Mouse (Mus musculus): ENCODE data around the gene Eif3l. TPM values are rescaled to one million over a fixed set of nuclear protein-coding genes. Genes with fewer than 3 reads are reported as not detected.
A peak's percentile ranks its signal among the peaks of the same experiment; 100 is the strongest.
"Not testable (repeated sequence)": the region's sequence is repeated elsewhere in the genome, so short reads cannot be mapped to it uniquely, and the experiment has no call there.

Gene Eif3l
- polyA plus RNA-seq (2016; fragmentation: Nextera tagmentation; extraction: Ambion mirVana): 209 and 216 TPM in 2 replicates

DNA sequence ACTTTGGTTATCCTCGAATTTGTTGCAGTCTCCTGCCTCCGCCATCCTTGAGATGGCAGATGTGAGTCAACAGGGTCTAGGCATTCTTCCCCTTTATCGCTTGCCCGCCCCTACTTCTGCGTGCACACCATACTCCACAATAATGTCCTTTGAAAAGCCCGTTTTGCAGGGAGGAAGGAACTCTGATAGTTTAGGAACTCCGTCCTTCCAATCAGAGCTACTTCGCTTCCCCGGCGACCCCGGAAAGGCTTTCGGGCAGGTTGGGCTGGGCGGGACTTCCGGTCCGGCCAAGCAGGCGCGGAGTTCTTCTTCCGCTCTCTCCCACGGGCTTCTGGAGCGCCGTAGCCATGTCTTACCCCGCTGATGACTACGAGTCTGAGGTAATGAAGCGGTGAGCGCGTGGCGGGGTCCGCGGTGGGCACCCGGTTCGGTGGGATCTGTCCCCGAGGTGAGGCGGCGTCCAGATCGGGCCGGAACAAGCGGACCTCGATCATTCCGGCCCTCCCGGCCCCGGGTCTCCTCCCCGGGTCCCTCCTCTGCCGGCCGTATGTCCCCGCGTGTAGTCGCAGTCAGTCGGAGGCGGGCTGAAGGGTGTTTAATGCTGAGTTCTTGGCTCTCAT is at the start of gene Eif3l:
Eif3l (plus strand) TSS at position 267 of the 620 bp plus-strand sequence.
- H3K4me1 ChIP-seq: peaks cover 16% of the 10 kb centered on the region
- peak; percentile 83 for ATAC-seq (ENCODE audit: low FRiP score)
- H3K27ac ChIP-seq: peak within 1 kb of the TSS; percentile 85
- H3K4me2 ChIP-seq: peak within 1 kb of the TSS; percentile 90
- peak within 1 kb of the TSS; percentile 82 for H3K9ac ChIP-seq
- no peaks in the 10 kb centered on the region for H3K9me3 ChIP-seq
- H3K4me3 ChIP-seq (replicated peaks): peak within 1 kb of the TSS; percentile 90
- H3K36me3 ChIP-seq (replicated peaks): peaks cover 36% of the 10 kb centered on the region
- H3K27me3 ChIP-seq: no peaks in the 10 kb centered on the region
- under 1% methylated on average over 49 of the region's 49 CpGs for WGBS

DNA sequence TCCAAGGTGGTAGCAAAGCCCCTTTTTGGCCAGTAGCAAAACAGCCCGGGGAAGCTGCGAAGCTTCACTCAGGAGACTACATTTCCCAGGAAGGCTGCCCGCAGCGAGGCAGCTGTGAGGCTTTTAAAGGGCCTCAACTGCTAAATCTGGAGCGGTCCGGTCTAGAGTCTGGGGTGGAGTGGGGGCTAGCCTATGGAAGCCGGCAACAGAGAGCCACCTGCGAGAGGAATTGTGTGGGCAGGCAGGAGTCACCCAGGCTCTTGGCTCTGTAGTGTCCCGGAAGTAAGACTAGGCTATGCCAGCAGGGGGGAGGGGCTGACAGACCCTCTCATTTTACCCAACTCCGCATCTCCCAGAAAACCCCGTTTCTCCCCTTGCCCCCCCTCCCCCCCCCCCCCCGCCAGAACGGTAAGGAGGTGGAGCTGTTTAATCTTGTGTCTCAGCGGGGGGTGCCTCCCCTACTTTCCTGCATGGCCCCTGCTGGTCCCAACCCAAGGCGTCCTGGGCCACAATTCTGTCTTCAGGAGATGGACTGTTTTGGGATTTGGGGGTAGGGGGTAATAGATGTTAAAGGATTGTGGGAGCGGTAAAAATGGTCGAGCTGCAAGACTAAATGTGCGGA is 49.2 kb upstream of the Eif3l start:
- Histone ChIP-seq H3K27ac (no peak overlapping the region), H3K9me3 (no peaks in the 10 kb centered on the region), H3K9ac (peak overlapping the region; percentile 49; the same call in 1 of the 2 replicates), H3K4me1 (peaks cover 46% of the 10 kb centered on the region), H3K4me2 (peak overlapping the region; percentile 39), H3K27me3 (peaks cover 18% of the 10 kb centered on the region; the same call in 1 of the 2 replicates), H3K4me3 (replicated peaks) (peak overlapping the region; percentile 5; the same call in 1 of the 2 replicates), H3K36me3 (replicated peaks) (no peaks in the 10 kb centered on the region)
- 10% methylated on average over 16 of the region's 18 CpGs for WGBS
- no peak for ATAC-seq (ENCODE audit: low FRiP score)

DNA sequence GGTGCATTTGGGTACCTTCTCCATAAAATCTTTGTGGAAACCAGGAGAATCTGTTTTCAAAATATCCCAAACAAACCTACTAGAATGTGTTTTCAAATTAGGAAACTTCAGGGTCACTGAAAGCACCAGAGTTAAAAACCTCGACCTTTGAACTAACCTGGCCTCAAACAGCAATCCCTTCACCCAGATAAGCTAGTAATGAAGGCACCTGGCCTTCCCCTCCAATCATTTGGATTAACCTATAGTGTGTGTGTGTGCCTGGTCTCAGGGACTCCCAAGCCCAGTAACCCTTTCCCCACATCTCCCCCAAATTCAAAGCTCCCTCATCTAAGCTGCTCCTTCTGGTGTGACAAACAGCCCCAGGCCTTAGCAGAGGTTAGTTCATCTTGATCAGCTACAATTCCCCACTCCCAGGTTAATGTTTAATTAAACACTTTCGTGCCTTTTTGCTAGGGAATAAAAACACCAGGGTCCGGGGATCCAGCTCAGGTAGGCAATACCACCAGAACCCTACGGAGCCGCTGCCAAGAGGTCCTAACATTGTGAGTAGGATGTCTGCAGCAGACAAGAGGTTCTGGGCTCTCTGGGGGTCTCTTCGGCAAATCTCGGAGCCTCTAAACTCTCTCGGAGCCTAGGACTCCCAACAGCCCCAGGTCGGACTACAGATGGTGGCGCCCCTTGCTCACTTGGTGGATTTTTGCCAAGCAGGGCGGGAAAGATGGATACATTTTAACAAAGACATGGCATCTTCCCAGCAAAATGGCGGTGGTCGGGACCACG is 48.3 kb upstream of the Eif3l start:
- Histone ChIP-seq H3K9me3 (no peaks in the 10 kb centered on the region), H3K4me1 (peaks cover 55% of the 10 kb centered on the region), H3K27me3 (peaks cover 18% of the 10 kb centered on the region; the same call in 1 of the 2 replicates), H3K4me3 (replicated peaks) (no peak overlapping the region), H3K4me2 (peak overlapping the region; percentile 96), H3K9ac (no peak overlapping the region), H3K27ac (no peak overlapping the region), H3K36me3 (replicated peaks) (no peaks in the 10 kb centered on the region)
- ATAC-seq (ENCODE audit: low FRiP score): no peak
- 52% methylated on average over 14 of the region's 14 CpGs for WGBS

DNA sequence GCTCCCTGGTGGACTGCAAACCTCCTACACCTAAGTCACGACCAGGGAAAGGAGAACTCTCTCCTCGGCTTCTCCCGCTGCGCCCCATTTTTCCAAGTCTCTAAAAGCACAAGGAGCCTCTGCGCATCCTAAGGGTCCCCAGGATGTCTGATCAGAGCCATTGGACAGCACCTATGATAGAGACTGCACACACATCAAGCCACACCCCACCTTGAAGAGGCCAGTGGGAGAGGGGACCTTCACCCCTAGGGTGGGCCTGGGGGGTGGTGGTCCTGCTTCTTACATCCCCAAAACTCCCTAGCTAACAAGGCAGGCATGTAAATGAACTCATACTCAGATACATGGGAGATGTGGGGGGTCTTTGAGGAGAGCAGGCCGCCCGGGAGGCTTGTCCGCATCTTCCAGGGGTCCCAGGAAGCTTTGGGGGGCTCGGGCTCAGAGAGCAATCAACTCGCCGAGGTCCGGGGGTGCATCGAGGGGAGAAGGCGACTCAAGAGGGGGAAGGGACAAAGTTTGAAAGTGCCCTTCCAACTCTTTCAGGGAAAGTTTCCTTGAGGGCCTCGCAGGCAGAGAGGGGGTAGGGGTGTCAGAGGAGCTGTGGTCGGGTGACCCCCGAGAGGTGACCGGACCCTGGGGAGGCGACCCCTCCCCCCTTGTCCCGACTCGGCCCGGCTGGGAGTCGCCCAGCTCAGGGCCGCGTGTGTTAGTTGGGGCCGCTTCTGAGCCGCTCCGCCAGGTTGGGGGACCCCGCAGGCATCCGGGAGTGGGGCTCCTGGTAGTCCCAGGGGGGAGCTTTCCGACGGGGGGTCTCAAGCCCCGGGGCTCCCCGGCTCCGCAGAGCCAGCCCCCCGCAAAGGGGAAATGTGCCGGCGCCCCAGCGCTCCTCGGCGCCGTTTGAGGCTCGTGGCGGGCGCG is 47.4 kb upstream of the Eif3l start:
- Histone ChIP-seq H3K27ac (peak overlapping the region; percentile 96), H3K4me1 (peaks cover 61% of the 10 kb centered on the region), H3K27me3 (peaks cover 18% of the 10 kb centered on the region; the same call in 1 of the 2 replicates), H3K4me3 (replicated peaks) (peak overlapping the region; percentile 69), H3K4me2 (peak overlapping the region; percentile 96), H3K9me3 (no peaks in the 10 kb centered on the region), H3K36me3 (replicated peaks) (no peaks in the 10 kb centered on the region), H3K9ac (peak overlapping the region; percentile 100)
- WGBS: 7% methylated on average over 34 of the region's 46 CpGs
- peak; percentile 28; the same call in 1 of the 2 replicates for ATAC-seq (ENCODE audit: low FRiP score)

DNA sequence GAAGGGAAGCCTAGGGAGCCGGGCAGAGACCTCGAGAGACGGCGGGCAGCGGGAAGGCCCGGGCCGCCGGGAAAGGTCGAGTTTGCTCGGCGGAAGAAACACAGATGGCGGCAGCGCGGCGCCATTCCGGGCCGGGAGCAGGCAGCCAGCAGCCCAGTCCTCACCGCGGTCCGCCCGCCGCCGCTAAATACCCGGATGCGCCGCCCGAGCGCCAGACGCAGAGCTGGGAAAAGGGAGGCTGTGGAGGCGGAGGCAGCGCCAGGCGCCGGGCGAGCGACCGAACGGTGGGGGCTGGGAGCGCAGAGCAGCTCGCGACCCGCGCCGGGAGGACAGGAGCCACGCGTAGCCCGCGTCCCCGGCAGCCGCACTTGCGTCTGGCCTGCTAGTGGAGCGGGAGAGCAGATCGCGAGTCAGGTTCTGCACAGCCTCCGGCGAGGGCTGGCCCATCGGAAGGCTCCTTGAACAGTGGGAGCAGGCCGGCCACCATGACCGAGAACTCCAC is 46.7 kb upstream of the Eif3l start, which contains the start of gene H1f0:
H1f0 (plus strand) TSS at position 214 of the 502 bp plus-strand sequence.
- peaks cover 58% of the 10 kb centered on the region for H3K4me1 ChIP-seq
- H3K4me2 ChIP-seq: peak within 1 kb of the TSS; percentile 96
- peak within 1 kb of the TSS; percentile 100 for H3K9ac ChIP-seq
- H3K4me3 ChIP-seq (replicated peaks): peak within 1 kb of the TSS; percentile 69
- peak; percentile 85 for ATAC-seq (ENCODE audit: low FRiP score)
- H3K27ac ChIP-seq: peak within 1 kb of the TSS; percentile 96
- peaks cover 18% of the 10 kb centered on the region; the same call in 1 of the 2 replicates for H3K27me3 ChIP-seq
- no peaks in the 10 kb centered on the region for H3K9me3 ChIP-seq
- H3K36me3 ChIP-seq (replicated peaks): no peaks in the 10 kb centered on the region
- WGBS: under 1% methylated on average over 57 of the region's 58 CpGs

DNA sequence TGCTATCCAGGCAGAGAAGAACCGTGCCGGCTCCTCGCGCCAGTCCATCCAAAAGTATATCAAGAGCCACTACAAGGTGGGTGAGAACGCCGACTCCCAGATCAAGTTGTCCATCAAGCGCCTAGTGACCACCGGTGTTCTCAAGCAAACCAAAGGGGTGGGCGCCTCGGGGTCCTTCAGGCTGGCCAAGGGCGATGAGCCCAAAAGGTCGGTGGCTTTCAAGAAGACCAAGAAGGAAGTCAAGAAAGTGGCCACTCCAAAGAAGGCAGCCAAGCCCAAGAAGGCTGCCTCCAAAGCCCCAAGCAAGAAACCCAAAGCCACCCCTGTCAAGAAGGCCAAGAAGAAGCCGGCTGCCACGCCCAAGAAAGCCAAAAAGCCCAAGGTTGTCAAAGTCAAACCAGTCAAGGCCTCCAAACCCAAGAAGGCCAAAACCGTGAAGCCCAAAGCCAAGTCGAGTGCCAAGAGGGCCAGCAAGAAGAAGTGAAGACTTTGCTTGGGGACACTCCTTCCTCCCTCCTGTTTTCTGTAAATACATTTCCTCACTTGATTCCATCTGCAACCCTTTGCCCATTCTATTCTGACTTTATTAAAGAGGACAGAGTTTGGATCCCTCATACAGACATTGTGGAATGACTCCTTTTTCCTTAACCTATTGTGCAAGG is 46.0 kb upstream of the Eif3l start:
- Histone ChIP-seq H3K36me3 (replicated peaks) (no peaks in the 10 kb centered on the region), H3K4me2 (peak overlapping the region; percentile 96), H3K27me3 (peaks cover 15% of the 10 kb centered on the region; the same call in 1 of the 2 replicates), H3K4me1 (peaks cover 58% of the 10 kb centered on the region), H3K9ac (peak overlapping the region; percentile 100), H3K9me3 (no peaks in the 10 kb centered on the region), H3K4me3 (replicated peaks) (peak overlapping the region; percentile 69), H3K27ac (peak overlapping the region; percentile 96)
- no peak; the same call in 1 of the 2 replicates for ATAC-seq (ENCODE audit: low FRiP score)
- 37% methylated on average over 16 of the region's 16 CpGs for WGBS

DNA sequence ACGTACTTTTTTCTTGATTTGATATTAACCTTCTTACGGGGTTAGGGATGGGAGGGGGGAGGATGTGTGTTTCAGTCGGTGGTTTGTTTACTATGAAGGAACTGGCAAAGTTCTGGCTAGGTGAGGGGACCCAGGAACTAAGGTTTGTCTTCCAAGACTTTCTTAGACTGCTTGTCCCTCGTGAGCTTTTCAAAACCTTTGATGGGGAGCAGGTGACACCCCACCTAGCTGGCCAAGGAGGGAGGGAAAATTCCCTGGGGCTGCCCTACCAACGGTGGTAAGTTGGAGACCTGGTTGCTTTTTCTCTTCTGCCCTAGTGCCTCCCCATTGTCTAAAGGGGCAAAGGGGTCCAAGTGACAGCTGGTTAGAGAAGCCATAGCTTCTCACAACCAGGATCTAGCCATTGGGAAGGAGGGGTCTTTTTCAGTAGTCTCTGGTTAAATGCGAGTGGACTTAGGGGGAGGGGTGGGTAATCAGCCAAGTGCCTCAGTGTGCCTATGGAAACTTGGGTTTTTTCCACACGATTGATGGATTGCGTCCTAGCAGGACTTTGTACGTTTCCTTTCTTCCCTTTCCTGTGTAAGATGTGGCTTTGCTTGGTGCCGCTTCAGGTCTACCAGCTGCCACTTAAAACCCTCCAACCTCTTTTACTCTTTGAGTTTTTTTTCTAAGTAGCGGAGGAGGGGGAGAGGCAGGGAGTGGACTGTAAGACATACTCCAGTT is 45.3 kb upstream of the Eif3l start:
- Histone ChIP-seq H3K4me3 (replicated peaks) (peak overlapping the region; percentile 69), H3K9ac (peak overlapping the region; percentile 100), H3K9me3 (no peaks in the 10 kb centered on the region), H3K27ac (peak overlapping the region; percentile 96), H3K4me2 (peak overlapping the region; percentile 96), H3K4me1 (peaks cover 58% of the 10 kb centered on the region), H3K27me3 (peaks cover 11% of the 10 kb centered on the region; the same call in 1 of the 2 replicates), H3K36me3 (replicated peaks) (no peaks in the 10 kb centered on the region)
- ATAC-seq (ENCODE audit: low FRiP score): no peak
- 7% methylated on average over 11 of the region's 11 CpGs for WGBS

DNA sequence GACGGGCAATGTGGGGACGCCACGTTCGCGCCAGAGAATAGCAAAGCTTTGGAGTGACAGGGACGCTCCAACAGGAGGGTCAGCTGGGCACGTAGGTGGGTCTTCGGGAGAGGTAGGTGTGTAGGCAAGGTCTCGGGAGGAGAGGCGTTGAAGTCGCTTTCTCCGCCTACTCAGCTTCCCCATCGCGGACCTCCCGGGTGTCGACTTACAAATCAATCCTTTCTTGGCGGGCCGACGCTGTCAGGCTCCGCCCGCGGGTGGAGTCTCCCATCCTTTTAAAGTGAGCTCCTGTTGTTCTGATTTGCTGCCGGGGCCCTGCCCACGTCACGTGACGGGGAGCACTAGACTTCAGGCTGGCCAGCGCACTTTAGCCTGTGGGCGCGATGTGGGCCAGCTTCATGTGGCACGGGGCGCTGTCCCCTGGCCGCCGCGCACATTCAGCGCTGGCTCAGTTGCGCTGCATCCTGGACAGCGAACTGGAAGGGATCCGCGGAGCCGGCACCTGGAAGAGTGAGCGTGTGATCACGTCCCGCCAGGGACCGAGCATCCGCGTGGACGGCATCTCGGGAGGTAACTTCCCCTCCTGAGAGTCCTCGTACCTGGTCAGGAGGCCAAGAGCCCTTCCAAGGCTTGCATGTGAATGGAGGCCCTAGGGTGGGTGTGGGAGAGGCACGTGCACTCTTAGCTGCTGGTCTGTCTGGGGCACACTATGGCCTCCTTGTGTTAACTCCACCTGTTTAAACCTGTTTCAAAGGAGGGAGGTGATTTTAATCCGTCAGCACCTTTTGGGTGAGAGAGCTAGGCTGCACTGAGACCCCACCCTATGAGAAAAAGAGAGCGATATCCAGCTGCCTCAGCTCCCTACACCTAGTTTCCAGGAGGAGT is 44.2 kb upstream of the Eif3l start:
- WGBS: under 1% methylated on average over 52 of the region's 52 CpGs

DNA sequence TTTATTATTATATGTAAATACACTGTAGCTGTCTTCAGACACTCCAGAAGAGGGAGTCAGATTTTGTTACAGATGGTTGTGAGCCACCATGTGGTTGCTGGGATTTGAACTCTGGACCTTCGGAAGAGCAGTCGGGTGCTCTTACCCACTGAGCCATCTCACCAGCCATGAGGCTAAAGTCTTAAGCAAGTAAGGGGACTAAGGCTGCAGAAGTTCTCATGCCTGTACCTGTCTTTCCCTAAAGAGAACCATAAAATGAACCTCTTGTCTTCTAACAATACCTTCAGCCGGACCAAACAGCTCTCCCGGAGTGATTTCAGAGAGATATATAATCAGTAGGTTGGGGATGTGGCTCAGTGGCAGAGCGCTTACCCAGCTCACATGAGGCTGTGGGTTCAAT is 43.1 kb upstream of the Eif3l start:
- 90% methylated on average over 5 of the region's 5 CpGs for WGBS
- H3K4me3 ChIP-seq (replicated peaks); H3K27me3 ChIP-seq; H3K27ac ChIP-seq; H3K9me3 ChIP-seq; ATAC-seq (ENCODE audit: low FRiP score); H3K9ac ChIP-seq: not testable (repeated sequence)
- Histone ChIP-seq H3K4me2 (peak overlapping the region; percentile 27), H3K36me3 (replicated peaks) (peaks cover 18% of the 10 kb centered on the region), H3K4me1 (peaks cover 47% of the 10 kb centered on the region)

More for the DNA sequence above, 44.2 kb upstream of the Eif3l start:
- Histone ChIP-seq H3K9me3 (no peaks in the 10 kb centered on the region), H3K4me3 (replicated peaks) (peak overlapping the region; percentile 69), H3K9ac (peak overlapping the region; percentile 100), H3K27ac (peak overlapping the region; percentile 96), H3K36me3 (replicated peaks) (peaks cover 9% of the 10 kb centered on the region), H3K4me2 (peak overlapping the region; percentile 96), H3K4me1 (peaks cover 52% of the 10 kb centered on the region), H3K27me3 (0 out of 2 replicates have a peak, but pooled peaks cover 3% of the 10 kb centered on the region)
- peak; percentile 85 for ATAC-seq (ENCODE audit: low FRiP score)
